Mouse (Mus musculus) spleen, adult 18-20 months (tissue): ENCODE results near the gene Ensa.
"Not testable (repeated sequence)": the region's sequence is repeated elsewhere in the genome, so short reads cannot be mapped to it uniquely, and the experiment has no call there.

Experiments
- DNase-seq, 2 experiments: peaks; one replicate each; pipeline ENCODE4 v3.0.0; 2022; ENCODE audit warnings: mixed read lengths in 2 of 2

Gene Ensa

GRCm38 (mm10) chr3:95645313-95646235 is 20.8 kb downstream of the Ensa start:
- peak; percentile 73 to 75 for DNase-seq

GRCm38 (mm10) chr3:95648016-95648415 is 23.2 kb downstream of the Ensa start:
- no peak for DNase-seq

DNA sequence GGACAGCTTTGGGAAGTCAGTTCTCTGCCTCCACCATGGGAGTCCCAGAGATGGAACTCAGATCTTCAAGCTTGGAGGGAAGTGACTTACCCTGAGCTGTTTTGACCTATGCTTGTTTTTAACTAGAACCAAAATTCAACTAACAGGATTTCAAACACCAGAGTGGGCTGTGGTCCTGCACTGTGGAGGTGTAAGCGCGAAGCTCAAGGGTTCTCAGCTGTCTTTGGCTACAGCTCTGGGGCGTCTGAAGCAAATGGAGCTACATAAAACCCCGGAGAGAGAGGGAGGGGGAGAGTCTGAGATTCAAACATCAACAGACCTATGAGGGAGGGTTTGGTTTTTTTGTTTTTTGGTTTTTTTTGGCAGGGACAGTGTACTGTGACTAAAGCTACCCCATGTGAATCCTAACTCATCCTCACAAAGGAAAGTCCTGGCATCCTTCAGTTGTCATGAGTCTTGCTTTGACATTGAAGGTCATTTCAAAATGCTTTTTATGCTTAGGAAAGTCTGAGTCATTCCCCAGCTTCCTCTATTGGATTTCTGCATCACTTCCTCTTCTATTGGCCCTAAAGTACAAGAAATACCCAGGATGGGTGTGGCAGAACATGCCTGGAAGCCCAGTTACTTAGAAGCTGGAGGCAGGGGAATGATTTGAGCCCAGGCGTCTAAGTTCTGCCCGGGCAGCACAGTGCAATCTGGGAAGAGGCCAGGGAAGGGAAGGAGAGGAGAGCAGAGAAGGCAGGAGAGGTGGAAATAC is 25.7 kb downstream of the Ensa start:
- peak in 1 of 2 experiments; percentile 21 for DNase-seq

DNA sequence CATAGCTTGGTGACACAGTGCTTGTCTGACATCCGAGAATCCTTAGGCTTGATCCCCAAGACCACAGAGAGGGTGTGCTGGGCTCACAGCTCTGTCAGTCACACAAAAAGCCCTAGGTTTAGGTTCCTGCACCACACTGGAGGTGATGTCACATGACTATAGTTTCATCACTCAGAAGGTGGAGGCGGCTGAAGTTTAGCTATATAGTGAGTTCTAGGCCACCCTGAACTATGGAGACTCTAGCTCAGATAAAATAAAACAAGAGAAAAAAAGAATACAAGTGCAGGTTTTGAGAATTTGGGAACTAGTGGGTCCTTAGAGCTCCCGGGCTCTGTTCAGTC is 26.2 kb downstream of the Ensa start:
- DNase-seq: no peak

DNA sequence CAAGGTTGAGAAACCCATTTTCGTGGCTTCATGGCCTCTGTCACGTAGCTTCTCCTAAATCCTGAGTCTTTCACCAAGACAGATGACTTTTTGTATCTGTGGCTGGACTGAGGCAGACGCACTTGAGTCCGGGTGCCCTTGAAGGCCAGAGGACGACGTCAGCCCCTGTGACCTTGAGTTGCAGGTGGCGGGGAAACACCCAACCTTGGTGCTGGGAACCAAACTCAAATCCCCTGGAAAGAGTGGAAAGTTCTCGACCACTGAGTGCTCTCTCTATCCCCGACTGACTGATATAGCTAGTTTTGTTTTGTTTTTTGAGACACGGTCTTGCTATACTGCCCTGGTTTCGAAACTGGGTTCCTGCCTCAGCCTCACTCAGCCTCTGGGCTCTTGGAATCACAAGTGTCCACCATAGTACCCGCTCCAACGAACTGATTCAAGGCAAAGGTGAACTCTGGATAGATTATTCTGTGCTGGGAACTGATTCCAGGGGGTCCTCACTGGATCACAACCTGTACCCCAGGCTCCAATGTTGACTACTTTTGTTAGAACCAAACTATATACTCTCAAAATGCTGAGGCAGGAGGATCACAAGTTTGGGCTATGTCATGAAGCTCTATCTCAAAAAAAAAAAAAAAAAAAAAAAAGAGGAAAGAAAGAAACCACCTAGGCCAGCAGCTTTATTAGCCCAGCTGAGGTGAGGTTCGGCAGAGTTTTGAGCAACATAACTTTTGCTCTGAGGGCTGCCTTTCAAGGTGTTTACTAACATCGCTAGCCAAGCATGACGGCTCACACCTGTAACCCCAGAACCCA is 26.8 kb downstream of the Ensa start:
- DNase-seq: no peak

GRCm38 (mm10) chr3:95652204-95652811 is 27.5 kb downstream of the Ensa start:
- DNase-seq: peak; percentile 59 to 71

DNA sequence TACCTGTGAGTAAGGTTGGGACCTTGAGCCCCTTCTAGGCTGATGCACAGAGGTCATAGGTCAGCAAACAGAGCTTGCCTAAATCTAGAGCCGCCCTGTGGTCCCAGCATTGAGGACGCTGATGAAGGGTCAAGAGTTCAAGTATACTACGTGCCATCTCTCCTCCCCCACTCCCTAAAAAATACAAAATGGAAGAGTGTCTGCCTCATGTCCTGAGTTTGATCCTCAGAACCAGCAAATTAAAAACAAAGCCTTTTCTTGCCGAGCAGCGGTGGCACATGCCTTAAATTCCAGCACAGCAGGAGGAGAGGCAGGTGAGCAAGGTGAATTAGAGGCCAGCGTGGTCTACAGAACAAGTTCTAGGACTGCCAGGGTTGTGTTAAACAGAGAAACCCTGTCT is 28.1 kb downstream of the Ensa start:
- DNase-seq: no peak

GRCm38 (mm10) chr3:95653473-95654034 is 28.8 kb downstream of the Ensa start:
- DNase-seq: no peak

DNA sequence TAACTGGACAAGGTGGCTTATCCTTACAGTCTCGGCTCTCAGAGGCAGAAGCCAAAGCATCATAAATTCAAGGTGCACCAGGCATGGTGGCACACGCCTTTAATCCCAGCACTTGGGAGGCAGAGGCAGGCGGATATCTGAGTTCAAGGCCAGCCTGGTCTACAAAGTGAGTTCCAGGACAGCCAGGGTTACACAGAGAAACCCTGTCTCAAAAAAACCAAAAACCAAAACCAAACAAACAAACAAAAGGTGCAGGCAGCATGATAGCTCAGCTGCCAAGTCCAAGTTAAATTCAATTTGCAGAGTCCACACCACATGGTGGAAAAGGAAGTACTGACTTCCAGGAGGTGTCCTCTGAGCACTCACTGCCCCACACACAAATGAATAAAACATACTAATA is 29.6 kb downstream of the Ensa start:
- DNase-seq: not testable (repeated sequence)

DNA sequence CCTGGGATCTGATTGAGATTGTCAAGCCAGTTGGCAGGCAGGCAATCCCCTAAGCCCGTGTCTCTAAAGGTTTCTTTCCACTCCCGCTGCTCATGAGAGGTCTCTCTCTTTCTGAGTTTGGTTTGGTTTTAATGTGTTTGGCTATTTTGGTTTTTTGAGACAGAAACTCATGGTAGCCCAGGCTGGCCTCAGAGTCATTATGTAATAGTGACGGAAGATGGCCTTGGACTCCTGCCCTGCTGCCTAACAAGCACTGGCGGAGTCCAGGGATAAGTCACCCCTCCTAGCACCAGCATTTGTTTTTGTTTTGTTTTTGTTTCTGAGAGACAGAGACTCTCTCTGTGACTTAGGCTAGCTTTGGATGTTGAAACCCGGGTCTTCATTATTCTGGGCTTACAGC is 30.6 kb downstream of the Ensa start:
- DNase-seq: no peak

DNA sequence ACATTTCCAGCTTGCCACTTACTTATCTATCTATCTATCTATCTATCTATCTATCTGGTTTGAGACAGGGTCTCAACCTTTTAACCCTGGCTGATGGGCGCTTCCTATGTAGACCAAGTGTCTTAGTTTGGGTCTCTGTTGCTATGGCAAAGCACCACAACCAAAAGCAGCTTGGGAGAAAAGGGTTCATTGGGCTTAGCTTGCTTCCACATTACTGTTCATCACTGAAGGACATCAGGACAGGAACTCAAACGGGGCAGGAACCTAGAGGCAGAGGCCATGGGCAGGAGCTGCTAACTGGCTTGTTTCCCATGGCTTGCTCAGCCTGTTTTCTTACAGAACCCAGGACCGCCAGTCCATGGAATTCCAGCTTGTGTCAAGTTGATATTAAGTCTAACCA is 32.3 kb downstream of the Ensa start:
- no peak for DNase-seq

DNA sequence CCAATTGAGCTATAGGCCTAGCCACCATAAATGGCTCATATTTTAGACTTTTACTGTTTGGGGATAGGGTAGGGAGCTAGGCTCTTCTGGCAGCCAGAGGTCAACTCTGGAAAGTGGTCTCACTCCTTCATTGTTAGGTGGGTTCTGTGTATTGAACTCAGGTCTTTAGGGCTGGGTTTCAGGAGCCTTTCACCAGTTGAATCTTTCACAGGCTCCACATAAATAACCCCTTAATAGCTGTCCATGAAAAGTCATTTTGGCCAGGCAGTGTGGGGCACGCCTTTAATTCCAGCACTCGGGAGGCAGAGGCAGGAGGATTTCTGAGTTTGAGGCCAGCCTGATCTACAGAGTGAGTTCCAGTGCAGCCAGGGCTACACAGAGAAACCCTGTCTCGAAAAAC is 32.9 kb downstream of the Ensa start:
- DNase-seq: no peak

DNA sequence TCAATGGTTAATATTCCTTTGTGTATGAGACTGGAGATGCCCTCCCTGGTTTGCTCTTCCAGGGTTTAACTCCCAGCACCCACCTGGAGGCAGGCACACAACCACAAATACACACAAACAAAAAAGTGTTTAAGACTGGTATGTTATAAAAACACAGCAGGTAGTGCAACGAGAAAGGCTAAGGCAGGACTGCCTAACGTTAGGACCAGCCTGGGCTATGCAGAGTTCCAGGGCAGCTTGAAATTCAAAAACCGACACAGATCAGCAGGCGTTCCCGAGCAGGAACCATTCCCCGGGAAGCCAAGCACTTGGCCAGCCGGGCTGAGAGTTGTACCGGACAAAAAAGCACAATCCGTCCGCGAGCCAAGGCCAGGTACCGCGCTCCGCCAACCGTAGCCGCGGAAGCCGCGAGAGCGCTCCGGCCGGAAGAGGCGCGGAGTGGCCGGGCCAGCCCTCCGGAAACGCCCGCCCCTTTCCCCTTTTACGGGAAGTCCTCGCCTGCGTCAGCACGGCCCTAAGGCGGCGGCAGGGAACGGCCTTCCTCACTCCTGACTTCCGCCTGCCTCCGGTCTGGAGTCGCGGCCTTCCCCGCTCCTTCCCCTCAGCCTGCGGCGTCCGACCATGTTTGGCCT is 33.6 kb downstream of the Ensa start, which contains the start of gene Mcl1:
Gene Mcl1 (plus strand): TSS at position 553 of the 632 bp plus-strand sequence.
- DNase-seq: peak; percentile 93 to 94

- peak; percentile 64 to 70 for DNase-seq
These were observed 34.3 kb downstream of the Ensa start for GRCm38 (mm10) chr3:95658868-95659712.

DNA sequence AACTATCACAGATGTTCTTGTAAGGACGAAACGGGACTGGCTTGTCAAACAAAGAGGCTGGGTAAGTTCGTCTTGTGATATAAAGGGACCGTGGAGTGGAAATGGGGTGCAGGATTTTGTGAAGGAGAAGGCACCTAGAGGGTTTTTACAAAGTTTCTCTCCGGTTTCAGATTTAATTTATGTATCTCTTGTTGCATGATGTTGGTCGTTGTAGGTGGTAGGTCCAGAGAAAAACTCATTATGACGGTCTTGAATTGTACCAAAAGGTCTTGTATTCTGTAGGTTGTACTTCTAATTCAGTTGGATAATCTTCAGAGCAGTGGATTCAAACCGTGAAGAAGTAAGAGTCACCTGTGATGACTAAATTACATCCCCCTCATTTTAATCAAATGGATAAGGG is 35.2 kb downstream of the Ensa start:
- no peak for DNase-seq

DNA sequence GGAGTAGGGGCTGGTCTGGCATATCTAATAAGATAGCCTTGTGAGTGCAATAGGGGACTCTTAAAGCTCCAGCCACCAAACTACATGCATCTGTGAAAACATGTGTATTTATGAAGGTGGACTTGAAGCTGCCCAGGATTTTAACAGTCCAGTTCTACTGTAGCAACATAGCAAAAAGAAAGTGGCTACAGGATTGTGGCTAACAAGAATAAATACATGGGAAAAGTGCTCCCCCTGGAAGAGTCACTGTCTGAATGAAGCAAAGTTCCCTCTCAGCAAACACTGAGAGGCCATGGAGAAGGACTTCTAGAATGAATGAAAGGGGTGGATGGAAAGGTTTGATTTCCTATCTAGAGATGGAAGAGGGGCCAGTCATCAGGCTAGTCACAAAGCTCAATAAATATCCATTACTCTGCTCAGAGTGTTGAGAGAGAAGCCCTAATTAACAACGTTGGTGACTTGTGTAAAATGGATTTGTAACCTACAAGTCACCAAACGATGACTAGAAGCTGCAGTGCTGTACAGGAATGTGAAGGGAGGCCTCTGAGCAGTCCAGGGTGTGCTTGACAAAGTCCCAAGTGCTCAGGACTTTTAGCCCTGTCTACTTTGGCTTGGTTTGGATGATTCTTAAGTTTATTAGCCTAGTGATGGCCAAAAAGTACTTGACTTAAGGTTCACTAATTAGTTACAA is 36.1 kb downstream of the Ensa start:
- no peak for DNase-seq

DNA sequence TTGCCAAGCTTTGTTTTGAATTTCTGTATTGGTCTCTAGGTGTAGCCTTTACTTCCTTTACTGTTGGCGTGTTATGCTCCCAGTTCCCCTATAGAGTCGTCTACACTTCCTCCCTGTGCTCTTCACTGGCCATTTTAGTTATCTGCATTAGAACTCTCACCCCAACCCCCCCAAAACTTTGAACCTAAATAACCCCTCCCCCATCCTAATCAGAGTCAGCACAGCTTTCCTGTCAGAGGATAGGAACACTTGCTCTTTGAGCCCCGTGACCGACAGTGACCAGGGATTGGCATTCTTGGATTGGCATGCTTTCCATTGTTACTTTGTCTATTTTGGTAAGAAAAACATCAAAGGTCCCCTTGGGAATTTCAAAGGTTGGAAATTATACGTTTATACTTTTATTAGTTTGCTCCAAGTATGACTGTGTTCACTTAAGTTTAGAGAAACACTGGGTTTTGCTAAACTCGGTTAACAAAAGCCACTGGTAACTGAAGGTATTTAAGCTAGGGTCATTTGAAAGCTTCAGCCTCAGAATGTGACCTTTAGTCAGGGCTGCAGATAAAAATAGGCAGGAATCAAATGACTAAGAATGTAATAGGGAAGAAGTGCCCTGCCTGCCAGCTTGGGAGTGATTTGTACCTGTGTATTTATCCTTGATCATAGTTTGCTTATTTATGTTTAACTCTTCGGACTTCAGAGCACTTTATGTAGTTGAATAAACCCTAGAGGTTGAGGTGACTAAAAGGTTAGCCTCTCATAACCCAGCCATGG is 37.3 kb downstream of the Ensa start:
- DNase-seq: no peak

GRCm38 (mm10) chr3:95662724-95663449 is 38.1 kb downstream of the Ensa start:
- no peak for DNase-seq

DNA sequence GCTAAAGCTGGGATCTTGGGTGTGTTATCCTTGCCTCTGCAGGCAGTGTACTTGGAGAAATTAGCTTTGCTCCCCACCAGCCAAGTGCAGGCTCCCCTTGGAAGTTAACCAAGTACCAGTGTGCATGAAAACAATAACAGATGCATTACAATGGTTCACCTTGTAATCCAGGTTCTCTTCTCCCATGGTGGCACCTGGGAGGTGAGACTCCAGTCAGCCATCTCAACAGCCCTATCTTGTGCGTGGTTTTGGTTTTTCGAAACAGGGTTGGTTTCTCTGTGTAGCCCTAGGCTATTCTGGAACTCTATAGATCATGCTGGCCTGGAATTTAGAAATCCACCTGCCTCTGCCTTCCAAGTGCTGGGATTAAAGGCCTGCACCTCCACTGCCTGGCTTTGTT is 38.7 kb downstream of the Ensa start:
- no peak for DNase-seq
